In the genomic region with DNA sequence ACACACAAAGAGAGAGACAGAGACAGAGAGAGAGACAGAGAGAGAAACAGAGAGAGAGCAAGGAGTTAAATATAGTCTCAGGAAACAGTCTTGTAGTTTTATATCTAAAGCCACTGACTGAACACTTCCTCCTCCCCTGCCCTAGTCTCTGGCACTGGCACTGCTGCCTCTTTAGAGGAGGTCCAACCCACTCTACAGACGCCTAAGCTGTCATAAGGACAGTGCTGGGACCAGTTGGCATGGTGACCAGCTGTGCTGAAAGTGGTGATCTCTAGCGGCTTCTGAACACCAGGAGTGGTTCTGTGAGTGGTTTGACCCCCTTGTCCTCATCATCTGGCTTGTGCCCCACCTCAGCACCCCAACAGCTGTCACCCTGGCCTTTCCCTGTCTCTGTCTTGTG, we compare ENCODE assay signal across 19 mouse cellular contexts. TPM values are rescaled to one million over a fixed set of nuclear protein-coding genes. Genes with fewer than 3 reads are reported as not detected.
DNase-seq lines count a peak whose midpoint lies in the region; ATAC-seq lines count a peak whose summit lies in the region.
"Had no signal": no experiment of that assay in that cellular context is flagged by ENCODE, and none has a peak within 500 bp of the region (broad histone marks: within the 10 kb centered on the region; RNA-seq: fewer than 3 reads in every experiment).

No protein-coding gene starts in this region.

- H3K27me3 ChIP-seq in heart, embryonic 10.5 days (ENCODE audit: insufficient read depth, poor library complexity, severe bottlenecking), result 0 out of 2 replicates have a peak, but pooled peaks cover 7% of the 10 kb centered on the region
- H3K27me3 ChIP-seq: midbrain, embryonic 15.5 days had no signal

- H3K4me1 ChIP-seq in heart, embryonic 10.5 days, result 0 out of 2 replicates have a peak, but pooled peaks cover 6% of the 10 kb centered on the region
- H3K4me1 ChIP-seq: midbrain, embryonic 15.5 days had no signal

- no peaks in the 10 kb centered on the region for H3K36me3 ChIP-seq in heart, embryonic 10.5 days
- H3K36me3 ChIP-seq: midbrain, embryonic 15.5 days had no signal

- no peaks in the 10 kb centered on the region for H3K9me3 ChIP-seq in heart, embryonic 10.5 days
- H3K9me3 ChIP-seq: midbrain, embryonic 15.5 days had no signal

- DNase-seq in spleen, postnatal 36 days (ENCODE audit: low spot score in 2 of 2), result peak; percentile 28 to 40
- no peak for DNase-seq in spleen, adult 18-20 months
- no peak for DNase-seq in adrenal gland, postnatal 14 days
- DNase-seq in heart, embryonic 10.5 days (ENCODE audit: low spot score), result no peak
- no peak for DNase-seq in kidney, postnatal 36 days
- no peak for DNase-seq in kidney, adult 9 months
- DNase-seq: cerebellum, adult 9-11 months; gastrocnemius, postnatal 10 days; heart, adult 2 months; heart, postnatal 14 days; kidney, adult 8-10 months; layer of hippocampus, postnatal 36 days; left cerebral cortex, postnatal 4 days; lung, embryonic 14.5 days; lung, postnatal 4 days had no signal

- WGBS in heart, embryonic 10.5 days, result 37% methylated on average over 2 of the region's 2 CpGs

- no peak overlapping the region for H3K27ac ChIP-seq in heart, embryonic 10.5 days
- H3K27ac ChIP-seq: heart, adult 2 months; midbrain, embryonic 15.5 days had no signal

- peak; percentile 87 for ATAC-seq in common myeloid progenitor, adult 5-6 weeks (replicated peaks; ENCODE audit: low read depth, poor library complexity, severe bottlenecking)
- peak; percentile 66 for ATAC-seq in monocyte, adult 5-6 weeks (replicated peaks; ENCODE audit: insufficient number of reproducible peaks, low FRiP score, low TSS enrichment, poor library complexity, severe bottlenecking)
- ATAC-seq: hindbrain, embryonic 16.5 days; midbrain, embryonic 15.5 days had no signal

- no peak overlapping the region for H3K4me3 ChIP-seq in heart, embryonic 10.5 days
- H3K4me3 ChIP-seq: heart, adult 2 months; midbrain, embryonic 15.5 days had no signal

RNA-seq across cellular contexts. Expression of a gene that starts 9.6 kb away (rescaled TPM):
- 6.5 and 6.6 TPM in 2 replicates for total RNA-seq in common myeloid progenitor, adult 5-6 weeks (2017)
- total RNA-seq in monocyte, adult 5-6 weeks (2017), result 16.4 to 17.0 TPM (median 17.0 TPM) in 3 replicates
- total RNA-seq in adrenal gland, postnatal 14 days (2021), result 4.2 and 4.6 TPM in 2 replicates
- 7.1 and 8.6 TPM in 2 replicates for polyA plus RNA-seq in heart, embryonic 10.5 days (2016; fragmentation: Nextera tagmentation; extraction: Ambion mirVana)

RNA-seq across cellular contexts. Expression of a gene that starts 16.8 kb away (rescaled TPM):
- 6.2 and 7.3 TPM in 2 replicates for total RNA-seq in common myeloid progenitor, adult 5-6 weeks (2017)
- total RNA-seq in monocyte, adult 5-6 weeks (2017), result 8.0 to 12.1 TPM (median 10.8 TPM) in 3 replicates
- 26.2 and 30.7 TPM in 2 replicates for total RNA-seq in adrenal gland, postnatal 14 days (2021)
- polyA plus RNA-seq in heart, embryonic 10.5 days (2016; fragmentation: Nextera tagmentation; extraction: Ambion mirVana), result 53.7 and 57.8 TPM in 2 replicates

RNA-seq across cellular contexts. Expression of a gene that starts 49.8 kb away (rescaled TPM):
- total RNA-seq in common myeloid progenitor, adult 5-6 weeks (2017), result 5.5 and 15.5 TPM in 2 replicates
- 3.9 to 11.4 TPM (median 6.2 TPM) in 3 replicates for total RNA-seq in monocyte, adult 5-6 weeks (2017)
- total RNA-seq in adrenal gland, postnatal 14 days (2021), result 26.3 and 27.5 TPM in 2 replicates
- 1.5 and 2.5 TPM in 2 replicates for polyA plus RNA-seq in heart, embryonic 10.5 days (2016; fragmentation: Nextera tagmentation; extraction: Ambion mirVana)

Comparison
In these comparisons a context has a peak if more than half of its experiments do, and no peak if none do; other contexts are left out.
1. DNase-seq: peak in spleen, postnatal 36 days (2 of 2); none in spleen, adult 18-20 months (0 of 2), adrenal gland, postnatal 14 days (single experiment), heart, embryonic 10.5 days (single experiment), kidney, postnatal 36 days (0 of 2) and kidney, adult 9 months (single experiment).